Mouse (Mus musculus) macrophage (primary cell): ENCODE results near the gene Tas2r119. TPM values are rescaled to one million over a fixed set of nuclear protein-coding genes. Genes with fewer than 3 reads are reported as not detected.

Experiments
- H3K27ac ChIP-seq: fragments of 350-480 bp; formaldehyde crosslinking; 2 replicates; pipeline ENCODE4 v1.9.0; 2021
- H3K36me3 ChIP-seq: fragments of 350-480 bp; formaldehyde crosslinking; 2 replicates; pipeline ENCODE4 v1.9.0; 2021; ENCODE audit errors: inconsistent target
- H3K4me3 ChIP-seq: fragments of 350-480 bp; formaldehyde crosslinking; 2 replicates; pipeline ENCODE4 v1.9.0; 2021; ENCODE audit errors: inconsistent target
- H3K79me2 ChIP-seq: fragments of 350-480 bp; formaldehyde crosslinking; 2 replicates; pipeline ENCODE4 v1.9.0; 2021; ENCODE audit errors: inconsistent target
- WGBS: methylation state at CpG from one replicate; pipeline ENCODE4 v1.1.7; 2026; ENCODE audit warnings: inconsistent platforms; ENCODE audit not compliant: missing documents; 5-methylcytosine and 5-hydroxymethylcytosine counted together
- polyA plus RNA-seq: library from polyadenylated mRNA; stranded (reverse); fragments of 250-400 nt; gene quantifications from 3 replicates; pipeline ENCODE4 v1.2.4, GENCODE M21; 2018; ENCODE audit warnings: inconsistent platforms
- total RNA-seq, 78 experiments: library from RNA; depleted of rRNA; stranded (reverse); fragments of 250-400 nt; gene quantifications; 1 replicate in 9 of 78; 2 replicates in 24 of 78; 3 replicates in 43 of 78; 4 replicates in 2 of 78; pipeline ENCODE4 v1.2.4; 2018; ENCODE audit warnings: inconsistent platforms in 56 of 78

Gene Tas2r119
- not detected for total RNA-seq (2018; cell fraction: chromatin; rRNA removed)
- not detected for total RNA-seq (2018; cell fraction: cytosol; rRNA removed)
- not detected for total RNA-seq (2018; cell fraction: nucleus; rRNA removed)
- polyA plus RNA-seq: not detected in 3 replicates

DNA sequence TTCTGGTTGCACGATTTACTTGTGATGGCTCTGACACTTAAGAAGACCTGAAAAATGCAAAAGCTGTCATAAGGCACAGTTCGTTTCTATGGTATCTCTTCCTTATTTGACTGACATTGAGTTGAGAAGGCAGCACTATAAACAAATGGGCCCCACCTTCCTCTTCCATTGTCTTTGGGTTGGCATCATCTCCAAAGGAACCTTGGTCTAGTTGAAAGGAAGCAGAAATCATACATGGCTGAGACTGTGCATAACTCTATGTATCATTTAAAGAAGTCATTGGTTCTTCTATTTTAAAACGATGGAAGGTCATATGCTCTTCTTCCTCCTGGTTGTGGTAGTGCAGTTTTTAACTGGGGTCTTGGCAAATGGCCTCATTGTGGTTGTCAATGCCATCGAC lies at the start of gene Tas2r119:
TSS of gene Tas2r119 (plus strand) at position 301 of the 400 bp plus-strand sequence.
- H3K4me3 ChIP-seq: no peak within 1 kb of the TSS
- no peak within 1 kb of the TSS for H3K27ac ChIP-seq
- no peaks in the 10 kb centered on the region for H3K36me3 ChIP-seq
- no peaks in the 10 kb centered on the region for H3K79me2 ChIP-seq
- 88% methylated on average over 4 of the region's 4 CpGs for WGBS

DNA sequence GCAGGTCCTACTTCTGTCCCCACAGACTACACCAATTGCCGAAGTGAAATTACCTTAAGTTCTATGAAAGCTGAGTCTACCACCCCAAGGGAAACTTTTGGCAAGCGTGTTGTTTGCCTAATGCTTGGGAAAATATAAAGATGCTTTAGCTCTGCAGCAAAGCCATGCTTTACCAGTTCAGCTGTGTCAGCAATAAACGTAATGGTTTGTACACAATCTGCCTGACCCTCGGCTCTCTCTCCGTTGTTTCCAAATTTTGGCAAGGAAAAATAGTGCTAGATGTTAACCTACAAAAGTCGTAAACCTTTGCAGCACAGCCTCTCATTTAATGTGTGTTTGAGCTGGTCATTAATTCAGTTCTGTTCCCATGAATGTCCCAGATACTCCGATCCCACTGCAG lies 44.8 kb upstream of the Tas2r119 start:
- 93% methylated on average over 7 of the region's 7 CpGs for WGBS
- H3K79me2 ChIP-seq: no peaks in the 10 kb centered on the region
- no peaks in the 10 kb centered on the region for H3K36me3 ChIP-seq
- no peak overlapping the region for H3K27ac ChIP-seq
- H3K4me3 ChIP-seq: no peak overlapping the region

- Histone ChIP-seq H3K36me3 (no peaks in the 10 kb centered on the region), H3K27ac (no peak overlapping the region), H3K79me2 (no peaks in the 10 kb centered on the region), H3K4me3 (no peak overlapping the region)
Measured at GRCm38 (mm10) chr15:32141657-32142056, 35.4 kb upstream of the Tas2r119 start.

GRCm38 (mm10) chr15:32144269-32144668 lies 32.8 kb upstream of the Tas2r119 start:
- Histone ChIP-seq H3K27ac (no peak overlapping the region), H3K4me3 (no peak overlapping the region), H3K79me2 (no peaks in the 10 kb centered on the region), H3K36me3 (no peaks in the 10 kb centered on the region)
- WGBS: 49% methylated on average over 3 of the region's 3 CpGs

DNA sequence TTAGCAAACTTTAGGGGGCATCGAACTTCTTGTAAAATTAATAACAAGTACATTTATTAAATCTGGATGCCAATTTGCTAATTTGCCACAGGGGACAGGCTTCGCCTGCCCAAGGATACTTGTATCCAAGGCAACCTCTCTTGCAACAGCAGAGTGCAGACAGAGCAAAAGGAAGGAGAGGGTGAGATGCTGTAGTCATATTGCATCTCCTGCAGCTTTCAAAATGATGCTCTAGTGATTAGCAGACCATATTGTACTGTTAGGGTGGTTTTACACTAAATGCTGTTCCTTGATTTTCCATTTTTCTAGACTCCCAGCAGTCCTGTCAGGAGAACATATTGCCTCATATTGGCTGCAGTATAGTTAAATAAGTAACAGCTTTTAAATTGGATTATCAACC lies 23.7 kb upstream of the Tas2r119 start:
- no peaks in the 10 kb centered on the region for H3K36me3 ChIP-seq
- WGBS: 100% methylated on average over 2 of the region's 2 CpGs
- H3K79me2 ChIP-seq: no peaks in the 10 kb centered on the region
- H3K27ac ChIP-seq: no peak overlapping the region
- H3K4me3 ChIP-seq: no peak overlapping the region

DNA sequence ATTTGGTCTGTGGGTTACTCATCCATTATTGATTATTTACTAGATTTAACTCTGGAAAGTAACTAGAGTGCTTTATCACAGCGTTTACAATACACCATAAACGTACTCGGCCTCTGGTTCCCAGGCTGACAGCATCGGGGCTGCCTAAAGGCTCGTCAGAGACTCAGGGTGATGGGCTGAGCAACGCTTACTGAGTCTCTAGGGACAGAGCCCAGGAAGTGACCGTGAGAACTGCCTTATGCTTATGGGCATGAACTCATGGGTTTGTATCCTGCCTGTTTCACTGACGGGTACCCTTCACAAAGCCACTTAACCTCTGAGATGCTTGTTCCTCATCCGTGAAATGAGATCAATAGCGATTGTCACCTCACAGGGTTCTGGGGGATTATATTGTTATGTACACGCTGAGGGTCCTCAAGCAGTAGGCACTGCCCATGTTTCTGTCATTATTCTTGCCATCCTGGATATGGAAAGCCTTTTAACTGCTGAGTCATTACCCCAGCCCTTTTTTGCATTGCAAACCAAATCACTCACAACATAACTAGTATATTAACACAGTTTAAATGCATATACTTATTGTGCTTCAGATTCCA lies 23.1 kb upstream of the Tas2r119 start:
- Histone ChIP-seq H3K36me3 (no peaks in the 10 kb centered on the region), H3K79me2 (no peaks in the 10 kb centered on the region), H3K27ac (no peak overlapping the region), H3K4me3 (no peak overlapping the region)
- WGBS: 83% methylated on average over 11 of the region's 11 CpGs

- 87% methylated on average over 5 of the region's 5 CpGs for WGBS
Measured at GRCm38 (mm10) chr15:32156126-32156525, 21.0 kb upstream of the Tas2r119 start.

GRCm38 (mm10) chr15:32160281-32160680 lies 16.8 kb upstream of the Tas2r119 start:
- Histone ChIP-seq H3K27ac (no peak overlapping the region), H3K79me2 (no peaks in the 10 kb centered on the region), H3K4me3 (no peak overlapping the region), H3K36me3 (no peaks in the 10 kb centered on the region)

More at GRCm38 (mm10) chr15:32156126-32156525, 21.0 kb upstream of the Tas2r119 start:
- Histone ChIP-seq H3K27ac (no peak overlapping the region), H3K36me3 (no peaks in the 10 kb centered on the region), H3K79me2 (no peaks in the 10 kb centered on the region), H3K4me3 (no peak overlapping the region)

- no peaks in the 10 kb centered on the region for H3K79me2 ChIP-seq
- H3K4me3 ChIP-seq: no peak overlapping the region
- no peak overlapping the region for H3K27ac ChIP-seq
- H3K36me3 ChIP-seq: no peaks in the 10 kb centered on the region
- 69% methylated on average over 6 of the region's 6 CpGs for WGBS
Measured at GRCm38 (mm10) chr15:32171764-32172163, 5.3 kb upstream of the Tas2r119 start.

- WGBS: 78% methylated on average over 9 of the region's 9 CpGs
- H3K4me3 ChIP-seq: no peak overlapping the region
- H3K79me2 ChIP-seq: no peaks in the 10 kb centered on the region
- no peaks in the 10 kb centered on the region for H3K36me3 ChIP-seq
- no peak overlapping the region for H3K27ac ChIP-seq
Measured at GRCm38 (mm10) chr15:32172175-32172987, 4.7 kb upstream of the Tas2r119 start.

DNA sequence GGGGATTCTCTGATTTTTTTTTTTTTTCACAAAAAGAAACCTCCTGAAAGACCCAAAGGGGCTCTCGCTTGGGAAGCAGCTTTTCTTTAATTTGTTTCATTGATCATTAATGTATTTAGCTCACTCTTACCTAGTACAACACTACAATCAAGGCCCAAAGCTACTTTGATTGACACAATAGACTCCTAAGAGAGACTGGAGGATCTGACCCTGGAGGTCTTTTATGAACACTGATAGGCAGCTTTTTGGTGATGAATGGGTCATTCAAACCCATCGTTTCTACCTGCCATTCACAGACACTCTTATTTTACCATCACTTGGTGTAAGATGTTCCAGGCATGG lies 4.1 kb upstream of the Tas2r119 start:
- H3K27ac ChIP-seq: no peak overlapping the region
- no peaks in the 10 kb centered on the region for H3K36me3 ChIP-seq
- H3K4me3 ChIP-seq: no peak overlapping the region
- WGBS: 78% methylated on average over 2 of the region's 2 CpGs
- no peaks in the 10 kb centered on the region for H3K79me2 ChIP-seq

DNA sequence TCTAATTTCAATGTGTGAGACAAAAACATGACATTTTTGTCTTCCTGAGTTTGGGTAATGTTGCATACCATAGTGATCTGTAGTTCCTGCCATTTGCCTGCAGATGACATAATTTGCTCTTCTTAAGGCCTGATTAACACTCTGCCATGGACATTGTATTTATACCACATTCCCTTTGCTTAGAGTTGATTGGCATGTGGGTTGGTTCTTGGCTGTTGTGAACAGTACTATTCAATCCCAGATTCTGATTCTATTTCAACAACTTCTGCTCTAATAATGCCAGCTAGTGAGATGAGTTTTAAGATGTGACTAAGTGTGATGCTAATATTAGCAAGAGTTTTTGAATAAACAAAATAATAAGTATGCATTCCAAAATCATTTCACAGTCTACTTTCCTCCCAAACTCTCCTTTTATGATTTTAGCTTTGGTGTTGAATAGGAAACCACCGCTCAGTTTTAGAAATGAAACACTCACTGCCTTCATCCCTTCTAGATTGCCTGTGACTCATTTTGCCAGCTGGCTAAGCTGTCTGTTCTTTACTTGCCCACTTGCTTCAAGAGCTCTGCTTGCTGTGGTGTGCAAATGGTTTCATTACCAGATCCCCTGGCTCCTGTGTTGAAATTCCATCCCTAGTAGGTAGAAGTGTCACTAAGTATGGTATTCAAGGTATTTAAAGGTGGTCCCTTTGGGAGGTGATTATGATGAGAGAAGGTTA lies 3.1 kb downstream of the Tas2r119 start:
- no peak overlapping the region for H3K27ac ChIP-seq
- no peaks in the 10 kb centered on the region for H3K79me2 ChIP-seq
- no peaks in the 10 kb centered on the region for H3K36me3 ChIP-seq
- H3K4me3 ChIP-seq: no peak overlapping the region
- WGBS: 100% methylated on average over 1 of the region's 1 CpGs

- Histone ChIP-seq H3K4me3 (no peak overlapping the region), H3K79me2 (no peaks in the 10 kb centered on the region), H3K36me3 (no peaks in the 10 kb centered on the region), H3K27ac (no peak overlapping the region)
- 88% methylated on average over 1 of the region's 1 CpGs for WGBS
Measured at GRCm38 (mm10) chr15:32182026-32182425, 4.9 kb downstream of the Tas2r119 start.

DNA sequence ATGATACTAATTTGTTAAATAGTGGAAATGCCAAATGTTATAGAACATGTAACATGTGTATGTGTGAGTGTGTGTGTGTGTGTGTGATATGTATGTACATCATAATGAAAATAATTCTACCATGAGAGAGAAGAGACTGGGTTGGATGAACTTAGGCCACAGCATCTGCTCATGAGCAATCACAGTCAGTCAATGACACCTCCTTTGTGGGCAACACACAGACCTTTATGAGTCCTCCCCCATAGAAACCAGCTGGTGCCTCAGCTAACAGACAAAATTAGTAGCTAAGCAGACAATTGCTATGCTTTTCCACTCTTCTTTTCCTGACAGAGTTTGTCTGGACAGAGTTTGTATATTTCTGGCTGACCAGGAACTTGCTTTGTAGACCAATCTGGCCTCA lies 7.9 kb downstream of the Tas2r119 start:
- Histone ChIP-seq H3K79me2 (no peaks in the 10 kb centered on the region), H3K4me3 (no peak overlapping the region), H3K27ac (no peak overlapping the region), H3K36me3 (no peaks in the 10 kb centered on the region)

DNA sequence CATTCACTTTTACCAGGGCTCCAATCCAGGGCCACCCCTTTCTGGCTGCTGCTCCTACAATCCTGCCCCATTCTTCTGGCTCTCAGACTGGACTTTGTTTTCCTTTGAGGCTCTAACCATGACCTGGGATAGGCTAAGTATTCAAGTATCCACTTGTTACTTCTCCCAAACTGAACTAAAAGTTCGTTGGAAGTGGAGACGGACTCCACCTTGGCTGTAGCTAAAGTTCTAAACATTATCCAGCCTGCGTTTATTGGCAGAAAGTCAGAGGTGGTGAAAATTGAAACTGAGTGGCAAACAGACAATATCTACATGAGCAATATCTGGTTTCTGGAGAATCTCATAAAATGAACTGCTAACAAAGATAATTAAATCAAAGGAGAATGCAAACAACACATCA lies 12.8 kb downstream of the Tas2r119 start:
- WGBS: 88% methylated on average over 3 of the region's 3 CpGs
- no peak overlapping the region for H3K27ac ChIP-seq
- H3K36me3 ChIP-seq: no peaks in the 10 kb centered on the region
- no peaks in the 10 kb centered on the region for H3K79me2 ChIP-seq
- no peak overlapping the region for H3K4me3 ChIP-seq
